Mouse (Mus musculus) mouse embryonic stem cell (cell line): ENCODE results near the gene Tdp1.

Source experiments
- in situ Hi-C, 2 experiments: fragments of 300-500 bp; cut with MboI; formaldehyde crosslinking; loops; 1 replicate in 1 of 2; 3 replicates in 1 of 2; pipeline ENCODE4 v1.14.3; 2019 to 2020; ENCODE audit warnings: low sequenced_read_pairs in 2 of 2, low pct_unique_long_range_greater_than_20kb in 1 of 2, mixed read lengths in 1 of 2; ENCODE audit not compliant: unreplicated experiment in 1 of 2

The Tdp1 gene

GRCm38 (mm10) chr12:99938476-99938875 lies 54.2 kb downstream of the Tdp1 start:
- in situ Hi-C loops: no loop called here

GRCm38 (mm10) chr12:99939179-99939578 lies 54.9 kb downstream of the Tdp1 start:
- in situ Hi-C loops: no loop called here

GRCm38 (mm10) chr12:99940704-99941103 lies 56.4 kb downstream of the Tdp1 start:
- in situ Hi-C loops: no loop called here

GRCm38 (mm10) chr12:99942441-99942840 lies 58.1 kb downstream of the Tdp1 start:
- in situ Hi-C loops: no loop called here

- in situ Hi-C loops: loop anchor here in 1 of 2 experiments (25.0 kb wide), 1 partner anchor 534 kb away; no protein-coding TSS in a partner anchor
These were observed 68.6 kb downstream of the Tdp1 start for GRCm38 (mm10) chr12:99952928-99953327.

- in situ Hi-C loops: loop anchor here in 1 of 2 experiments (25.0 kb wide), 1 partner anchor 531 kb away; no protein-coding TSS in a partner anchor
These were observed 72.1 kb downstream of the Tdp1 start for GRCm38 (mm10) chr12:99956411-99956810.

GRCm38 (mm10) chr12:99958068-99959060 lies 74.0 kb downstream of the Tdp1 start:
- in situ Hi-C loops: loop anchor here in 1 of 2 experiments (25.0 kb wide), 1 partner anchor 529 kb away; no protein-coding TSS in a partner anchor

- in situ Hi-C loops: loop anchor here in 1 of 2 experiments (25.0 kb wide), 1 partner anchor 528 kb away; no protein-coding TSS in a partner anchor
These were observed 75.0 kb downstream of the Tdp1 start for GRCm38 (mm10) chr12:99959291-99959690.

GRCm38 (mm10) chr12:99959930-99960329 lies 75.6 kb downstream of the Tdp1 start:
- in situ Hi-C loops: loop anchor here in 1 of 2 experiments (25.0 kb wide), 1 partner anchor 527 kb away; no protein-coding TSS in a partner anchor

- in situ Hi-C loops: loop anchor here in 1 of 2 experiments (25.0 kb wide), 1 partner anchor 527 kb away; no protein-coding TSS in a partner anchor
These were observed 76.4 kb downstream of the Tdp1 start for GRCm38 (mm10) chr12:99960675-99961074.

GRCm38 (mm10) chr12:99964301-99965202 lies 80.2 kb downstream of the Tdp1 start, which contains the start of gene Kcnk13:
Kcnk13 (plus strand) TSS chr12:99964499.
- in situ Hi-C loops: loop anchor here in 1 of 2 experiments (25.0 kb wide), 1 partner anchor 523 kb away; no protein-coding TSS in a partner anchor

GRCm38 (mm10) chr12:99965203-99966115 lies 81.1 kb downstream of the Tdp1 start:
- in situ Hi-C loops: loop anchor here in 1 of 2 experiments (25.0 kb wide), 1 partner anchor 522 kb away; no protein-coding TSS in a partner anchor

- in situ Hi-C loops: loop anchor here in 1 of 2 experiments (25.0 kb wide), 1 partner anchor 521 kb away; no protein-coding TSS in a partner anchor
These were observed 81.9 kb downstream of the Tdp1 start for GRCm38 (mm10) chr12:99966116-99966770.

- in situ Hi-C loops: loop anchor here in 1 of 2 experiments (25.0 kb wide), 1 partner anchor 520 kb away; no protein-coding TSS in a partner anchor
These were observed 82.6 kb downstream of the Tdp1 start for GRCm38 (mm10) chr12:99966881-99967363.

- in situ Hi-C loops: loop anchor here (5.0 to 25.0 kb wide), 2 partner anchors 137 to 517 kb away; no protein-coding TSS in a partner anchor
These were observed 85.6 kb downstream of the Tdp1 start for GRCm38 (mm10) chr12:99969906-99970305.

GRCm38 (mm10) chr12:99971205-99971894 lies 87.0 kb downstream of the Tdp1 start:
- in situ Hi-C loops: loop anchor here (5.0 to 25.0 kb wide), 2 partner anchors 136 to 516 kb away; no protein-coding TSS in a partner anchor
